Mouse (Mus musculus): Measurements from ENCODE around the gene Erbb3. TPM values are rescaled to one million over a fixed set of nuclear protein-coding genes. Genes with fewer than 3 reads are reported as not detected.

Erbb3 gene
- polyA plus RNA-seq, 1 experiment = 0.75 TPM

GRCm38 (mm10) chr10:128584386-128584785, 5.1 kb downstream of the Erbb3 start:
- no peak overlapping the region for H3K4me3 ChIP-seq (replicated peaks; ENCODE audit: control insufficient read depth, low read depth, low read length)
- TF ChIP-seq CTCF (IDR thresholded peaks at IDR 0.05; ENCODE audit: control insufficient read depth, insufficient read depth, low read length) (no peak), POLR2A (IDR thresholded peaks at IDR 0.05; ENCODE audit: borderline replicate concordance, control insufficient read depth, low read depth, low read length) (no peak)
- H3K4me1 ChIP-seq (ENCODE audit: control insufficient read depth, insufficient read depth, low read length) = no peaks in the 10 kb centered on the region
- no peak overlapping the region for H3K27ac ChIP-seq (ENCODE audit: control insufficient read depth, insufficient read depth, low read depth, low read length, poor library complexity)
- 45% methylated on average over 4 of the region's 4 CpGs for WGBS

GRCm38 (mm10) chr10:128583644-128584043, 5.8 kb downstream of the Erbb3 start:
- H3K27ac ChIP-seq (ENCODE audit: control insufficient read depth, insufficient read depth, low read depth, low read length, poor library complexity) = no peak overlapping the region
- H3K4me3 ChIP-seq (replicated peaks; ENCODE audit: control insufficient read depth, low read depth, low read length) = no peak overlapping the region
- no peak for TF ChIP-seq POLR2A (IDR thresholded peaks at IDR 0.05; ENCODE audit: borderline replicate concordance, control insufficient read depth, low read depth, low read length)
- H3K4me1 ChIP-seq (ENCODE audit: control insufficient read depth, insufficient read depth, low read length) = no peaks in the 10 kb centered on the region
- 61% methylated on average over 7 of the region's 7 CpGs for WGBS

- Histone ChIP-seq H3K27ac (ENCODE audit: control insufficient read depth, insufficient read depth, low read depth, low read length, poor library complexity) (no peak overlapping the region), H3K4me3 (replicated peaks; ENCODE audit: control insufficient read depth, low read depth, low read length) (no peak overlapping the region), H3K4me1 (ENCODE audit: control insufficient read depth, insufficient read depth, low read length) (no peaks in the 10 kb centered on the region)
- no peak for TF ChIP-seq CTCF (IDR thresholded peaks at IDR 0.05; ENCODE audit: control insufficient read depth, insufficient read depth, low read length)
- TF ChIP-seq POLR2A (IDR thresholded peaks at IDR 0.05; ENCODE audit: borderline replicate concordance, control insufficient read depth, low read depth, low read length) = no peak
- WGBS = 91% methylated on average over 4 of the region's 4 CpGs
Observed at GRCm38 (mm10) chr10:128579731-128580130, 9.7 kb downstream of the Erbb3 start.

GRCm38 (mm10) chr10:128579298-128579697, 10.2 kb downstream of the Erbb3 start:
- no peak overlapping the region for H3K4me3 ChIP-seq (replicated peaks; ENCODE audit: control insufficient read depth, low read depth, low read length)
- no peak overlapping the region for H3K27ac ChIP-seq (ENCODE audit: control insufficient read depth, insufficient read depth, low read depth, low read length, poor library complexity)
- WGBS = 86% methylated on average over 3 of the region's 3 CpGs
- no peak for TF ChIP-seq POLR2A (IDR thresholded peaks at IDR 0.05; ENCODE audit: borderline replicate concordance, control insufficient read depth, low read depth, low read length)
- TF ChIP-seq CTCF (IDR thresholded peaks at IDR 0.05; ENCODE audit: control insufficient read depth, insufficient read depth, low read length) = no peak
- no peaks in the 10 kb centered on the region for H3K4me1 ChIP-seq (ENCODE audit: control insufficient read depth, insufficient read depth, low read length)

- Histone ChIP-seq H3K4me1 (ENCODE audit: control insufficient read depth, insufficient read depth, low read length) (no peaks in the 10 kb centered on the region), H3K27ac (ENCODE audit: control insufficient read depth, insufficient read depth, low read depth, low read length, poor library complexity) (no peak overlapping the region), H3K4me3 (replicated peaks; ENCODE audit: control insufficient read depth, low read depth, low read length) (peak overlapping the region; percentile 49)
- WGBS = 55% methylated on average over 11 of the region's 11 CpGs
- TF ChIP-seq POLR2A (IDR thresholded peaks at IDR 0.05; ENCODE audit: borderline replicate concordance, control insufficient read depth, low read depth, low read length) (no peak), CTCF (IDR thresholded peaks at IDR 0.05; ENCODE audit: control insufficient read depth, insufficient read depth, low read length) (no peak)
Observed at GRCm38 (mm10) chr10:128578330-128578729, 11.1 kb downstream of the Erbb3 start.

GRCm38 (mm10) chr10:128575063-128575462, 14.4 kb downstream of the Erbb3 start:
- 87% methylated on average over 2 of the region's 2 CpGs for WGBS

GRCm38 (mm10) chr10:128565788-128566531, 23.5 kb downstream of the Erbb3 start, which contains the start of gene Pa2g4:
TSS of gene Pa2g4 (minus strand) at chr10:128565987.
- peak; percentile 66; the same call in 1 of the 2 replicates for TF ChIP-seq POLR2A (IDR thresholded peaks at IDR 0.05; ENCODE audit: borderline replicate concordance, control insufficient read depth, low read depth, low read length)
- TF ChIP-seq CTCF (IDR thresholded peaks at IDR 0.05; ENCODE audit: control insufficient read depth, insufficient read depth, low read length) = no peak; the same call in 1 of the 2 replicates
- WGBS = under 1% methylated on average over 58 of the region's 58 CpGs
- no peaks in the 10 kb centered on the region; the same call in 1 of the 2 replicates for H3K4me1 ChIP-seq (ENCODE audit: control insufficient read depth, insufficient read depth, low read length)

More at GRCm38 (mm10) chr10:128575063-128575462, 14.4 kb downstream of the Erbb3 start:
- Histone ChIP-seq H3K4me3 (replicated peaks; ENCODE audit: control insufficient read depth, low read depth, low read length) (no peak overlapping the region), H3K4me1 (ENCODE audit: control insufficient read depth, insufficient read depth, low read length) (no peaks in the 10 kb centered on the region), H3K27ac (ENCODE audit: control insufficient read depth, insufficient read depth, low read depth, low read length, poor library complexity) (no peak overlapping the region)
- TF ChIP-seq POLR2A (IDR thresholded peaks at IDR 0.05; ENCODE audit: borderline replicate concordance, control insufficient read depth, low read depth, low read length) = no peak
- peak; percentile 61 for TF ChIP-seq CTCF (IDR thresholded peaks at IDR 0.05; ENCODE audit: control insufficient read depth, insufficient read depth, low read length)

GRCm38 (mm10) chr10:128565206-128565787, 24.2 kb downstream of the Erbb3 start:
- Histone ChIP-seq H3K4me3 (replicated peaks; ENCODE audit: control insufficient read depth, low read depth, low read length) (peak overlapping the region; percentile 96), H3K4me1 (ENCODE audit: control insufficient read depth, insufficient read depth, low read length) (no peaks in the 10 kb centered on the region; the same call in 1 of the 2 replicates), H3K27ac (ENCODE audit: control insufficient read depth, insufficient read depth, low read depth, low read length, poor library complexity) (peak overlapping the region; percentile 91)
- under 1% methylated on average over 46 of the region's 46 CpGs for WGBS
- TF ChIP-seq POLR2A (IDR thresholded peaks at IDR 0.05; ENCODE audit: borderline replicate concordance, control insufficient read depth, low read depth, low read length) = peak; percentile 51; the same call in 1 of the 2 replicates
- no peak for TF ChIP-seq CTCF (IDR thresholded peaks at IDR 0.05; ENCODE audit: control insufficient read depth, insufficient read depth, low read length)

More at GRCm38 (mm10) chr10:128565788-128566531, 23.5 kb downstream of the Erbb3 start, which contains the start of gene Pa2g4:
- H3K27ac ChIP-seq (ENCODE audit: control insufficient read depth, insufficient read depth, low read depth, low read length, poor library complexity) = peak within 1 kb of the TSS; percentile 91
- peak within 1 kb of the TSS; percentile 96 for H3K4me3 ChIP-seq (replicated peaks; ENCODE audit: control insufficient read depth, low read depth, low read length)
